Mouse (Mus musculus) C2C12 (cell line): ENCODE results near the gene Gse1.

Experiments
- CTCF ChIP-seq: IDR thresholded peaks from one replicate; pipeline ENCODE4 v1.5.1; 2011; ENCODE audit not compliant: control insufficient read depth, insufficient read depth, insufficient read length
- MYOD1 ChIP-seq: IDR thresholded peaks from one replicate; pipeline ENCODE4 v1.6.1; 2011; ENCODE audit warnings: low read depth; ENCODE audit not compliant: control insufficient read depth, insufficient read length
- MYOG ChIP-seq: IDR thresholded peaks from one replicate; pipeline ENCODE4 v1.6.1; 2011; ENCODE audit not compliant: control insufficient read depth, insufficient read length; ENCODE audit errors: extremely low read depth

GRCm38 (mm10) chr8:120516182-120516755 lies 288.0 kb downstream of the Gse1 start:
- TF ChIP-seq MYOG (no peak), MYOD1 (no peak), CTCF (no peak)
